24 mouse cellular contexts compared by ENCODE assay signal in the genomic region with DNA sequence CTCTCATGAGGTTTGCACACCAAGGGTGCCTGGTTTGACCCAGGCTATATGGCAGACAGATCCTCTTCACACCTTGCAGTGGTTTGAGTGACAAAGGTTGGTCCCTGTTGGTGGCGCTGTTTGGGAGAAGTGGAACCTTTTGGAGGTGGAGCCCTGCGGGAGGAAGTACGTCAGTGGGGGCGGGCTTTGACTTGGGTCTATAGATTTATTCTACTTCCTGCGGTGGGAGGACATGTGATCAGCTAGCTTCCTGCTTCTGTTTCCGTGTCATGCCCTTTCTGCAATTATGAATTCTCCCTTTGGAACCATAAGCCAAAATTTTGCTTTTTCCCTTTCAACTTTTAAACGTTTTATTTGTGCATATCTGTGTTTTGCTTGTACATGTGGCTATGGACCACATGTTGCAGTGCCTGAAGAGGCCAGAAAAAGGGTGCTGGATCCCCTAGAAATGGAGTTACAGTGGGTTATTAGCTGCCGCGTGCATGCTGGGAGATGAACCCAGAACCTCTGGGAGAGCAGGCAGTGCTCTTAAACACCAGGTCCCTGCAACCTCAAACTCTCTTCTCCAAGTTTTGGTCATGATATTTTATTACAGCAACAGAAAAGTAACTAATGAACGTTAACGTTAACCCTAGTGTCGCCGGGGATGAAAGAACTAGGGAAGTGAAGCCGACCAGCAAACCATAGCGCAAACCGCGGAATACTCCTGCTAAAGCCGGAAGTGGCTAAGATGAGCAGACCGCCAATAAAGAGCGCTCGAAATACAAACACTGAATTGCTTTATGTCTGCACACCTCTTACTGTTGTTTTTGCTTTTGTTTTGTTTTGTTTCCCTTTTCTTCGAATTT. TPM values are rescaled to one million over a fixed set of nuclear protein-coding genes. Genes with fewer than 3 reads are reported as not detected.
A peak's percentile ranks its signal among the peaks of the same experiment; 100 is the strongest.
DNase-seq lines count a peak whose midpoint lies in the region; ATAC-seq lines count a peak whose summit lies in the region.
"Had no signal": no experiment of that assay in that cellular context is flagged by ENCODE, and none has a peak within 500 bp of the region (broad histone marks: within the 10 kb centered on the region; RNA-seq: fewer than 3 reads in every experiment).

No protein-coding gene starts in this region.

- no peaks in the 10 kb centered on the region for H3K36me3 ChIP-seq in splenic B cell, adult 2 months (ENCODE audit: control insufficient read depth, insufficient read depth, low read length, poor library complexity, severe bottlenecking)
- H3K36me3 ChIP-seq: limb, embryonic 15.5 days; midbrain, embryonic 15.5 days; stomach, embryonic 15.5 days had no signal

- no peaks in the 10 kb centered on the region for H3K27me3 ChIP-seq in splenic B cell, adult 2 months (ENCODE audit: control insufficient read depth, insufficient read depth, low read length, poor library complexity, severe bottlenecking)
- H3K27me3 ChIP-seq: limb, embryonic 15.5 days; midbrain, embryonic 15.5 days; stomach, embryonic 15.5 days had no signal

- no peak for ATAC-seq in CD4-positive, CD25-positive, alpha-beta regulatory T cell, adult 4 months
- ATAC-seq: forebrain, postnatal 0 days; inflammation-experienced regulatory T-cells, adult 6 months; midbrain, embryonic 15.5 days had no signal

- peak; percentile 49 for DNase-seq in CD4-positive, CD25-positive, alpha-beta regulatory T cell, adult 2 months (ENCODE audit: low read depth, low spot score)
- peak; percentile 56 to 67 for DNase-seq in B cell, adult 2 months
- DNase-seq in T-cell, adult 2 months (ENCODE audit: low spot score), result peak; percentile 30
- DNase-seq in splenic B cell, adult 2 months (ENCODE audit: low read depth, low spot score), result peak; percentile 54
- no peak for DNase-seq in kidney, postnatal 25 days
- DNase-seq in cerebellum, adult 9-11 months, result no peak
- DNase-seq in cerebellum, adult 18-20 months, result no peak
- DNase-seq: adrenal gland, postnatal 14 days; cerebellum, adult 9-10 months; forebrain, postnatal 0 days; heart, adult 18-20 months; kidney, adult 8-10 months; kidney, postnatal 36 days; lung, adult 2 months; right cerebral cortex, adult 18-20 months had no signal

RNA-seq across cellular contexts. Expression of a gene that starts 13.9 kb away (rescaled TPM):
- under 1 TPM in 1 of 2 experiments, not detected in 1; 0.12 TPM for polyA plus RNA-seq in CD4-positive, CD25-positive, alpha-beta regulatory T cell, adult 4 months (2017; shearing (Covaris generic))
- polyA plus RNA-seq: small intestine, adult 2 months; stomach, embryonic 15.5 days had no signal

RNA-seq across cellular contexts. Expression of a gene that starts 19.3 kb away (rescaled TPM):
- polyA plus RNA-seq in CD4-positive, CD25-positive, alpha-beta regulatory T cell, adult 4 months (2017; shearing (Covaris generic)), result 1 to 10 TPM in 1 of 2 experiments, under 1 TPM in 1; 0.22 to 1.2 TPM
- polyA plus RNA-seq: heart, embryonic 16.5 days; hindbrain, embryonic 11.5 days; midbrain, embryonic 15.5 days; small intestine, adult 2 months; stomach, embryonic 15.5 days had no signal

RNA-seq across cellular contexts. Expression of a gene that starts 25.1 kb away (rescaled TPM):
- polyA plus RNA-seq in CD4-positive, CD25-positive, alpha-beta regulatory T cell, adult 4 months (2017; shearing (Covaris generic)), result not detected
- polyA plus RNA-seq: forebrain, postnatal 0 days; hindbrain, embryonic 11.5 days; inflammation-experienced regulatory T-cells, adult 6 months; limb, embryonic 15.5 days; midbrain, embryonic 15.5 days had no signal

RNA-seq across cellular contexts. Expression of a gene that starts 48.6 kb away (rescaled TPM):
- polyA plus RNA-seq in CD4-positive, CD25-positive, alpha-beta regulatory T cell, adult 4 months (2017; shearing (Covaris generic)), result under 1 TPM in 1 of 2 experiments, not detected in 1; 0.69 TPM
- polyA plus RNA-seq: embryonic facial prominence, embryonic 14.5 days; heart, embryonic 16.5 days; hindbrain, embryonic 11.5 days; inflammation-experienced regulatory T-cells, adult 6 months; limb, embryonic 15.5 days; lung, adult 2 months; midbrain, embryonic 15.5 days; small intestine, adult 2 months; stomach, embryonic 15.5 days had no signal

RNA-seq across cellular contexts. Expression of a gene that starts 53.8 kb away (rescaled TPM):
- polyA plus RNA-seq in CD4-positive, CD25-positive, alpha-beta regulatory T cell, adult 4 months (2017; shearing (Covaris generic)), result under 1 TPM in 1 of 2 experiments, not detected in 1; 0.76 TPM
- polyA plus RNA-seq: hindbrain, embryonic 11.5 days had no signal

Comparison
In these comparisons a context has a peak if more than half of its experiments do, and no peak if none do; other contexts are left out.
1. DNase-seq: peak in CD4-positive, CD25-positive, alpha-beta regulatory T cell, adult 2 months (single experiment), B cell, adult 2 months (2 of 2), T-cell, adult 2 months (single experiment) and splenic B cell, adult 2 months (single experiment); none in kidney, postnatal 25 days (0 of 2), cerebellum, adult 9-11 months (single experiment) and cerebellum, adult 18-20 months (0 of 2).